Comparison of ENCODE assay signal across 20 mouse cellular contexts in the genomic region with DNA sequence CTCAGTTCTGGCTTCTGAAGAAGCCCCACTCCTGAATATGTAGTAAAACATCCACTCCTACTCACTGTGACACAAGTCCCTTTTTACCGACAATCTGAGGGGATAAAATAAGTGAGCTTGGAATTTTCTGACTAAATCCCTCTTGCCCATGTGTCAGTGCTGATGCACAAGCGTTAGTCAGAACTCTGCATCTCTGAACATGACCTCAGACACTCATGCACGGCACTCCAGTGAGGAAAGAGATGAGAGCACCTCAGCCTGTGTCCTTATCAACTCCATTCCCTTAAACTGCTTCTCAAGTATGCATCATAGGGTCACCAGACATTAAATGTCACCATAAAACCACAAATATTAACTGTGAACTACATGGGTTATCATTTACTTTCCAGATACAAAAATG.
DNase-seq lines count a peak whose midpoint lies in the region; ATAC-seq and TF ChIP-seq lines count a peak whose summit lies in the region.
"Had no signal": no experiment of that assay in that cellular context is flagged by ENCODE, and none has a peak within 500 bp of the region (broad histone marks: within the 10 kb centered on the region; RNA-seq: fewer than 3 reads in every experiment).

No protein-coding gene starts in this region.

- peak overlapping the region; percentile 41 for H3K27ac ChIP-seq in left cerebral cortex, adult 2 months
- H3K27ac ChIP-seq in embryonic fibroblast, embryonic 13.5 days (ENCODE audit: insufficient read depth, low read length): peak overlapping the region; percentile 29; the same call in 1 of the 2 replicates
- H3K27ac ChIP-seq in thymus, adult 2 months (ENCODE audit: control insufficient read depth, insufficient read depth, low read length): no peak overlapping the region
- H3K27ac ChIP-seq: embryonic facial prominence, embryonic 13.5 days; embryonic facial prominence, embryonic 15.5 days; forebrain, embryonic 13.5 days; forebrain, embryonic 15.5 days had no signal

- H3K4me1 ChIP-seq in embryonic fibroblast, embryonic 13.5 days (ENCODE audit: control insufficient read depth, insufficient read depth, low read length): 0 out of 2 replicates have a peak, but pooled peaks cover 2% of the 10 kb centered on the region
- peaks cover 6% of the 10 kb centered on the region for H3K4me1 ChIP-seq in thymus, adult 2 months (replicated peaks; ENCODE audit: control insufficient read depth, insufficient read depth, low read length)
- H3K4me1 ChIP-seq: embryonic facial prominence, embryonic 15.5 days; forebrain, embryonic 13.5 days; forebrain, embryonic 15.5 days had no signal

- DNase-seq in left cerebral cortex, adult 2 months (ENCODE audit: extremely low spot score in 1 of 2, low spot score in 2 of 2): no peak
- no peak for DNase-seq in left cerebral cortex, postnatal 4 days
- DNase-seq in brain, adult 2 months (ENCODE audit: low read depth, low spot score): peak; percentile 23
- no peak for DNase-seq in embryo, embryonic 11 days
- DNase-seq in thymus, adult 2 months: no peak
- DNase-seq: adrenal gland, adult 2 months; adrenal gland, postnatal 10 days; adrenal gland, postnatal 25 days; cerebellum, adult 11-12 months; cerebellum, adult 2 months; cerebellum, adult 9-10 months; cerebellum, postnatal 10 days; cerebellum, postnatal 25 days; forebrain, postnatal 0 days had no signal

- H3K27me3 ChIP-seq in thymus, adult 2 months (ENCODE audit: control insufficient read depth, insufficient read depth, low read length): no peaks in the 10 kb centered on the region
- H3K27me3 ChIP-seq: embryonic facial prominence, embryonic 13.5 days; embryonic facial prominence, embryonic 15.5 days; forebrain, embryonic 13.5 days; forebrain, embryonic 15.5 days had no signal

- no peak overlapping the region for H3K4me3 ChIP-seq in left cerebral cortex, adult 2 months
- no peak overlapping the region for H3K4me3 ChIP-seq in embryonic fibroblast, embryonic 13.5 days (ENCODE audit: insufficient read depth, low read length)
- no peak overlapping the region for H3K4me3 ChIP-seq in thymus, adult 2 months (ENCODE audit: control insufficient read depth, insufficient read depth, low read length)
- H3K4me3 ChIP-seq: embryonic facial prominence, embryonic 13.5 days; embryonic facial prominence, embryonic 15.5 days; forebrain, embryonic 13.5 days; forebrain, embryonic 15.5 days had no signal

- TF ChIP-seq CTCF in left cerebral cortex, adult 2 months (IDR thresholded peaks at IDR 0.05): no peak
- no peak for TF ChIP-seq CTCF in embryonic fibroblast, embryonic 13.5 days (IDR thresholded peaks at IDR 0.05; ENCODE audit: borderline replicate concordance, insufficient read depth, low read length)
- no peak for TF ChIP-seq CTCF in thymus, adult 2 months (IDR thresholded peaks at IDR 0.05; ENCODE audit: borderline replicate concordance, control insufficient read depth, extremely low read depth, insufficient read depth, low read length, poor library complexity)

- H3K36me3 ChIP-seq in thymus, adult 2 months (ENCODE audit: control insufficient read depth, insufficient read depth, low read length): no peaks in the 10 kb centered on the region

- intact Hi-C loops in left cerebral cortex, adult 2 months (cut with DNase I): no loop called here
- intact Hi-C loops in left cerebral cortex, postnatal 4 days (cut with DNase I): no loop called here

- TF ChIP-seq POLR2A in embryonic fibroblast, embryonic 13.5 days (IDR thresholded peaks at IDR 0.05; ENCODE audit: low read depth, low read length): no peak
- TF ChIP-seq POLR2A in thymus, adult 2 months (IDR thresholded peaks at IDR 0.05; ENCODE audit: control insufficient read depth, extremely low read depth, insufficient read depth, low read length, poor library complexity): no peak

- WGBS in thymus, adult 2 months: 97% methylated on average over 3 of the region's 3 CpGs

- ATAC-seq in megakaryocyte-erythroid progenitor cell, adult 5-6 weeks (replicated peaks; ENCODE audit: low FRiP score, low TSS enrichment, poor library complexity, severe bottlenecking): 0 out of 2 replicates have a peak, but pooled peaks have one; percentile 50
- ATAC-seq: forebrain, embryonic 13.5 days; forebrain, embryonic 15.5 days; forebrain, postnatal 0 days had no signal
